Mouse (Mus musculus): ENCODE measurements around the gene Sppl2a. TPM values are rescaled to one million over a fixed set of nuclear protein-coding genes. Genes with fewer than 3 reads are reported as not detected.
"Not testable (repeated sequence)": the region's sequence is repeated elsewhere in the genome, so short reads cannot be mapped to it uniquely, and the experiment has no call there.

The Sppl2a gene
- total RNA-seq, 2 experiments from 2014 or later: 45.9 to 49.0 TPM

DNA sequence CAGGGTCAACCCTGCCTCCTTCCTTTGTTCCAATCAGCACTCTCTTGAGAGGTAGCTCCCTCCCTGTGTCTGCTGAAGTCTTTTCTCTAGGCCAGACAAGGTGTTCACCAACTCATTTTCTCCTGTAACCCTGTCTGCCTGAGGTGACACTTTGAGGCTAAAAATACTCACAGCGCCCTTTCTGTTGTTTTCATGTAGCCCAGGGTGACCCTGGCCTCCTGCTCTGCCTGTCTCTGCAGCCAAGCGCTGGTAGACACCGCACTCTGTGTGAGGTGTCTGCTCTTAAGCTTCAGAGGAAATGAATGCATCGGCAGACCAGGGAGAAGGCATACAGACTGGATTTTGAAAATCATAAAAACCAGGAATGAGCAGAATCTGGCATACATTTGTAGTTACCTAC, 18.9 kb downstream of the Sppl2a start:
- DNase-seq: no peak

DNA sequence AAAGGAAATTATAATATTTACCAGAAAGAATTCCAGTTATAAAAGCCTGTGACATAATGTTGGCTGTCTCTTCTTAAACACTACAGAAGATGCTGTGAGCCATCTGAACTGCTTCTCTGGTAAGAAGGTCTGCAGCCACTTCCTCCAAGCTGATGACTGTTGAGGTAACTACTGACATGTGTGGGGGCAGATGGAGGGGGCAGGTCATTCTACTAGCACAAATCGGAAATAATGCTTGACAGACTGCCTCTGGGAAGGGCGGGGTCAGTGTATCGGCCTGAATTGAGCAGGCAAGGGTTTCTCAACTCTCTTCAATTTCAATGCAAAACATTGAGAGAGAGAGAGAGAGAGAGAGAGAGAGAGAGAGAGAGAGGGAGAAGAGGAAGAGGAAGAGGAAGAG, 28.9 kb downstream of the Sppl2a start:
- DNase-seq: no peak
- intact Hi-C loops (cut with DNase I; ENCODE audit: low total_unique reads): no loop called here

More for the DNA sequence above, 18.9 kb downstream of the Sppl2a start:
- intact Hi-C loops (cut with DNase I; ENCODE audit: low total_unique reads): no loop called here

DNA sequence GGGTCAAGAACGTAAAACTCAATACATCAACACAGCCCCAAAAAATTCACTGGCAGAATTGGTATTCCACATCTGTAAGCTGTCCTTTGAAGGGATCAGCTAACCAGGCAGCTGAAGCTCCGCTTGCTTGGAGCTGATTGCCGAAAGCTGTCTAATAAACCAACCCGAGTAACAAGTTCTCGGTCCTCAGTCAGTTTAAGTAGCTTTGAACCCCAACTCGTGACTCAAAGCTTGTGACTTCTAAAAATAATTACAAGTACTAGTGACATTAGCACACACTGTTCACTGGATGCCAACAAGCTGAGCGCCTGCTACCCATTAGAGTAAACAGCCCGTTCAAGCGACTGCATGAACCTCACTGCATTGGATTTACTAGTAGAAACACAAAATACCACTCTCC, 35.5 kb downstream of the Sppl2a start:
- intact Hi-C loops (cut with DNase I; ENCODE audit: low total_unique reads): no loop called here
- DNase-seq: no peak

DNA sequence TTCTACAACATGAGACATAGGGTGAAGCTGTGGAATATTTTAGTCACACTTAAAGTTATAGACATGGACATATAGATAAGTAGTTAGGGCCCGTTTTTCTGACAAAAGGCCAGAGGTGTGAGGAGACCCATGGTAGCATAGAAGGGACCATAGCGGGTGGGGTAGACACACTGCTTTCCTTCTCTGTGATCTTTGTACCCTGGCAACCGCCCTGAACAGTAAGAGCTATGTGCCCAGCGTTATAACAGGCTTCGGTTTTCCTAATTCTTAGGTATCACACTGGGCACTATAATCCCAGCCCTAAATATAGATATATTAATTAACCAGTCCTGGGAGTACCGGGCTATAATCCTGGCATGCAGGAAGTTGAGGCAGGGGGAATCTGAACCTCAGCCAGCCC, 36.1 kb downstream of the Sppl2a start:
- intact Hi-C loops (cut with DNase I; ENCODE audit: low total_unique reads): no loop called here

DNA sequence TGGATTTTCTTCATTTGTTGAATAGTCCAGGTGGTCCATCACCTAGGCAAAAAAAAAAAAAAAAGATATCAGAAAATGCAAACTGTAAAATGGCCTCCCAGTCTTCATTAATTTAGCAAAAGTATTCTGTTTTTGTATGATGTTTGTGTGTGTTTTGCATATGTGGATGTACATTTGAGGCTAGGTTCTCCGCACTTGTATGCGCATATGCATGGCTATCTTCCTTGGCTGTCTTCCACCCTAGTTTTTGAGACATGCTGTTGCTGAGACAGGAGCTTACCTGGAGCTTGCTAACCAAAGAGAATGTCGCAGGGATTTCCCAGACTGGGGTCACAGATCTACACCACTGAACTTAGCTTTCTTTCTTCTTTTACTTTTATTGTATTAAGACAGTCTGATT, 38.8 kb downstream of the Sppl2a start:
- DNase-seq: no peak

More for the DNA sequence above, 36.1 kb downstream of the Sppl2a start:
- no peak for DNase-seq

DNA sequence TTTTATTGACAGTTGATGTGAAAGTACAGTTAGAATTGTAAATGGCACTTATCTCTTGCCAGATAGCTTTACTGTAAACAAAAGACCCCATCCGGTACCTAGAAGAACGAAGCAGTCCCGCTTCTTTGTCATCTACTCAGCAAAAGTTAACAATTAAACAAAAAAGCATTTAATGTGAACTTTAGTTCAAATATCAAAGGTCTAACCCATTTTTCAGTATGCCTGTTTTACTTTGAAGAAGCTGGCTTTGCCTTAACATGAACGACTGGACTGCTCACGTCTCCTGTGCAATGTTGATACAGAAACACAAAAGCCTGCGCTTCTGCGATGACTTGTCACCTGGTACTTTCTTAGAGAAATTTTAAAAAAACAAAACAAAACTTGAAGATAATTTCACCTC, 40.7 kb downstream of the Sppl2a start:
- no peak for DNase-seq
- intact Hi-C loops (cut with DNase I; ENCODE audit: low total_unique reads): no loop called here

More for the DNA sequence above, 38.8 kb downstream of the Sppl2a start:
- intact Hi-C loops (cut with DNase I; ENCODE audit: low total_unique reads): no loop called here

DNA sequence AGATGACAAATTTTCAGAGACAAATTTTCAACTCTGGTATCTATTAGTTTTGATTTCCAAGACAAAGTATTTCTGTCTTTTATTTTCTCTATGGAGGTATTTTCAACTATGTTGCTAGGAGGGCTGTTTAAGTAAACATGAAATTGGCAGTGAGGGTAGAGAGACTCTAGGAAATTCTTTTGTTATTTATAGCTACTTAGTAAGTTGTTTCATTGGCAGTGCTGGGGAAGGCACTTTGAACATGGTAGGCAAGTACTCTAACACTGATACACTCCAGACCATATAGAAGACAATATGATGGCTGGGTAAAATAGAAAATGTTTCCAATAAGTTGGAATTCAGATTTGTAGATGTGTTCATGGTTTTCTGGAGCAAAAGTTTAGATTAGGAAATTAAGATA, 41.3 kb downstream of the Sppl2a start:
- intact Hi-C loops (cut with DNase I; ENCODE audit: low total_unique reads): no loop called here

DNA sequence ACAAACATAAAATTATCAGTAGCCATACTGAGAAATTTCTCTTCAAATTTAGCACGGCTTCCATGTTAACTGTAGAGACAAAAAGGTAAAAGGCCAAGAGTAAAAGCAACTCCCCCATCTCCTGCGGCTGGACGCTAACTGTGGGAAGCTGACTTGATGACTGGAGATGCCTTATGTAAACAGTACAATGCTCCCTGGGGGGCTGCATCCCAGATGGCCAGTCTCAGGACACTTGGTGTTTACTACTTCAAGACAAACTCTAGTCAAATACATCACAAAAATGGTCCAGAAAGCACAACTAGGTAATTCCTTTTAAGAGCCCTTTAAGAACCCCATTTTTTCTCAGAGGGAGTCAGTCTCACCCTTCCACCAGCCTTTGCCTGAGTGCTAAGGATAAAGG, 45.9 kb downstream of the Sppl2a start:
- no peak for DNase-seq
- intact Hi-C loops (cut with DNase I; ENCODE audit: low total_unique reads): no loop called here

More for the DNA sequence above, 41.3 kb downstream of the Sppl2a start:
- no peak for DNase-seq

DNA sequence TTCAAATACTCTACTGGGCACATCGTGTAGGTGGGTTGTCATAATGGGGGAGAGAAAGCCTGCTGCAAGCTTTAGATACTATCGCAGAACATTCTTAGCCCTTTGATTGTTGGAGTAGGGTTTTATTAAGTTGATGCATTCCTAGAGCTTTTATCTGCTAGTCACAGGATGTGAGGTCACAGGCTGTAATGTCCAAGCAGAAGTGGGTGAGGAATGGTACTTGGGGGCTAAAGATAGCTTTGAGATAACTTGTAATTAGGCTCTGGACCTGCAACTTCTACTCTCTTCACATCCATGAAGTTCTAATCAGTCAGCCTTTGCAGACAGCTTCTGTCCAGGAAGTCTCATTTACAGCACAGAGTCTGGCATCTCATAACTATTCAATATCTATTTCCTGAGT, 47.2 kb downstream of the Sppl2a start:
- intact Hi-C loops (cut with DNase I; ENCODE audit: low total_unique reads): no loop called here

DNA sequence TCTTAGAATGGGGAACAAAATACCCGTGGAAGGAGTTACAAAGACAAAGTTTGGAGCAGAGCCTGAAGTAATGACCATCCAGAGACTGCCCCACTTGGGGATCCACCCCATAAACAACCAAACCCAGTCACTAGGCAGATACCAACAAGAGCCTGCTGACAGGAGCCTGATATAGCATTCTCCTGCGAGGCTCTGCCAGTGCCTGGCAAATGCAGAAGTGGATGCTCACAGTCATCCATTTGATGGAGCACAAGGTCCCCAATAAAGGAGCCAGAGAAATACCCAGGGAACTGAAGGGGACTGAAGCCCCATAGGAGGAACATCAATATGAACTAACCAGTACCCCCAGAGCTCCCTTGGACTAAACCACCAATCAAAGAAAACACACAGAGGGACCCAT, 50.3 kb downstream of the Sppl2a start:
- intact Hi-C loops (cut with DNase I; ENCODE audit: low total_unique reads); DNase-seq: not testable (repeated sequence)

More for the DNA sequence above, 47.2 kb downstream of the Sppl2a start:
- DNase-seq: no peak

DNA sequence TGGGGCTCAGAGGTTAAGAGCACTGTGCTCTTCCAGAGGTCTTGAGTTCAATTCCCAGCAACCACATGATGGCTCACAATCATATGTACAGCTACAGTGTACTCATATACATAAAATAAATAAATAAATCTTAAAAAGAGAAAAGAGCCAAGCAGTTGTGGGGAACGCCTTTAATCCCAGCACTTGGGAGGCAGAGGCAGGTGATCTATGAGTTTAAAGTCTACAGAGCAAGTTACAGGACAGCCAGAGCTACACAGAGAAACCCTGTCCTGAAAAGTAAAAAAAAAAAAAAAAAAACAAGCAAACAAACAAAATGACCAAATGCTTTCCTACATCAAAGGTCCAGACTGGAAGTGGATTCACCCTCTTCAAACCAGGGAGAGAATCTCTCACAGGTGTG, 55.0 kb downstream of the Sppl2a start:
- no peak for DNase-seq
- intact Hi-C loops (cut with DNase I; ENCODE audit: low total_unique reads): no loop called here

DNA sequence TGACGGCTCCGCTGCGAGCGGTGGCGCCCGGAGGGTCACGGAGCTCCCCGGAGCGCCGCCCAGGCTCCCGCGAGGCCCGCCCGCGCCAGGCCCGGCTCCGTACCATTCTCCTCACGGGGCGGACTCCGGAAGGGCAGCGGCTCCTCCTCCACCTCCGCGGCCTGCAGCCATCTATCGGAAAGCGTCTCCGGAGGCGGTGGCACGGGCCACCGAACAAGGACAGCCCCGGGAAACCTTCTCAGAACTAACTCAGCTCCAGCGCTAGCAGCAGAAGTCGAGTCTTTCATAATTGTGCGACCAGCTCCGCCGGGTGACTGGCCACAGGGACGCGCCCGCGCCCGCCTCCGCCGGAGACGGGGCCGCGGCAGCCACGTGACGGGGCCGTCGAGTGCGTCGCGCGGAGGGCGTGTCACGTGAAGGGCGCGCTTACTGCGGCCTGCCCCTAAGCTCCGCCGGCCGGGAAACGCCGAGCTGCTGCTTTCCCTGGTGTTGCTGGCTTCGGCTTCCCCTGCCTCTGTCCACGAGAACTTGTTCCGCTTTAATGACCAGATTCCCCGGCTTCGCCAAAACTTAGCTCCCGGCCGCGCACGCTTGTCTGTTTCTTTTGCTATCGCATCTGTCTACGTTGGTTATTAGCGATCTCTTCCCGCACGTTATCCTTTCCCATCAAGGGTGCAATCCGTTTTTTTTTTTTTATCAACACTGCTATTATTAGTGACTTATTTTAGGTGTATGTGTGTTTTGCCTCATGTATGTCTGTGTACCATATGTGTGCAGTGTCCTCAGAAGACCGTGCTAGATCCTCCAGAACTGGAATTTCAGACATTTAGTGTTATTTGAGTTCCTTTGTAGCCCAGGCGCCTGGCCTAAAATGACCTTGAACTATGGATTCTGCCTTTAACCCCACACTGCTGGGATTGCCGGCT, 56.9 kb downstream of the Sppl2a start, which contains the start of gene Trpm7:
Gene Trpm7, minus strand, starts transcription at position 360 of the 926 bp plus-strand sequence.
- DNase-seq: peak; percentile 94
- intact Hi-C loops (cut with DNase I; ENCODE audit: low total_unique reads): no loop called here

DNA sequence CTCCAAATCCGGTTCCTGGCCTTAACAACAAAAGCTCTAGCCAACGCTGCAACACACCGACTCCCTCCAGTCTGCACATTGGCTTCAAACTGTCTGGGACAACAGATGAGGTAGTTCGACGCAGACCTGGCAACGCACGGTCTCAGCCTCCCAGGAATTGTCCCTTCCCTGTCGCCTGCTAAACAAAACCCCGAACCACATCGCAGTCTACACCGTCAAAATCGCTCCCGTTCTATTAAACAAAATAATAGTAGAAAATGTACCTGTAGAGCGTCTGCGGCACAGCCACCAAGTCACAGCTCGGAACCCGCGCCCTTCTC, 57.6 kb downstream of the Sppl2a start:
- intact Hi-C loops (cut with DNase I; ENCODE audit: low total_unique reads): no loop called here
- peak; percentile 27 for DNase-seq

DNA sequence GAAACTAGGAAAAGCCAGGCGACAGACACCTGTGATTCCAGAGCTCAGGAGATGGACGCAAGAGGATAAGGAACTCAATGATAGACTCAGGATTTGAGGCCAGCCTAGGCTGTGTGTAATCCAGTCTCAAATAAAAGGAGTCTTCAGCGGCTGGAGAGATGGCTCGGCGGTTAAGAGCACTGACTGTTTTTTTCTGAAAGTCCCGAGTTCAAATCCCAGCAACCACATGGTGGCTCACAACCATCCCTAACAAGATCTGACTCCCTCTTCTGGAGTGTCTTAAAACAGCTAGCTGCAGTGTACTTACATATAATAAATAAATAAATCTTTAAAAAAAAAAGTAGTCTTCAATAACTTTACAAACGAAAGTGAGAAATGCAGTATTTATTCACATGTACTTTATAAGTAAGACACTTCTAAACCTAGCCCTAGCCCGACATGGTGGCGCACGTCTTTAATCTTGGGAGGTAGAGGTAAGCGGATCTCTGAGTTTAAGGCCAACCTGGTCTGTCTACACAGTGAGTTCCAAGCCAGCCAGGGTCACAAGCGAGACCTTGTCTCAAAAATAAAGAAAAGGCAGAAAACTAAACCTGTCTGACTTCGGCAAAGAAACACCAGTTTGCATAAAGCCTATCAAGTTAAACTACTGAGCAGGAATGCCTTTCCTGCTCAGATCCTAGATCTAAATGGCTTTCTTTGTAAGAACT, 58.1 kb downstream of the Sppl2a start:
- no peak for DNase-seq
- intact Hi-C loops (cut with DNase I; ENCODE audit: low total_unique reads): no loop called here

DNA sequence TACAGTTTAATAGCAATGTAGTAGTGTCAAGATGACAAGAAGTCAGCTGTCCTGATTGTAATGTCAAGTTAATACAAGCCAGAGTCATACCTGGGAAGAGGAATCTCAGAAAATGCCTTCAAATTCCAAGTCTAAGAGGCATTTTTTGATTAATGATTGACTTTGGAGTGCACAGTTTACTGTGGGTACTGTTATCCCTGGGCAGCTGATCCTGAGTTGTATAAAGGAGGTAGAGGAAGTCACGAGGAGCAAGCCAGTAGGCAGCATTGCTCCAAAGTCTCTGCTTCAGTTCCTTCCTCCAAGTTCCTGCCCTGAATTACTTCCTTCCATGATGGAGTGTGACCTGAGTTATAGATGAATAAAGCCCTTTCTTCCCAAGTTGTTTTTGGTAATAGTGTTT, 66.7 kb downstream of the Sppl2a start:
- intact Hi-C loops (cut with DNase I; ENCODE audit: low total_unique reads): no loop called here
- no peak for DNase-seq

DNA sequence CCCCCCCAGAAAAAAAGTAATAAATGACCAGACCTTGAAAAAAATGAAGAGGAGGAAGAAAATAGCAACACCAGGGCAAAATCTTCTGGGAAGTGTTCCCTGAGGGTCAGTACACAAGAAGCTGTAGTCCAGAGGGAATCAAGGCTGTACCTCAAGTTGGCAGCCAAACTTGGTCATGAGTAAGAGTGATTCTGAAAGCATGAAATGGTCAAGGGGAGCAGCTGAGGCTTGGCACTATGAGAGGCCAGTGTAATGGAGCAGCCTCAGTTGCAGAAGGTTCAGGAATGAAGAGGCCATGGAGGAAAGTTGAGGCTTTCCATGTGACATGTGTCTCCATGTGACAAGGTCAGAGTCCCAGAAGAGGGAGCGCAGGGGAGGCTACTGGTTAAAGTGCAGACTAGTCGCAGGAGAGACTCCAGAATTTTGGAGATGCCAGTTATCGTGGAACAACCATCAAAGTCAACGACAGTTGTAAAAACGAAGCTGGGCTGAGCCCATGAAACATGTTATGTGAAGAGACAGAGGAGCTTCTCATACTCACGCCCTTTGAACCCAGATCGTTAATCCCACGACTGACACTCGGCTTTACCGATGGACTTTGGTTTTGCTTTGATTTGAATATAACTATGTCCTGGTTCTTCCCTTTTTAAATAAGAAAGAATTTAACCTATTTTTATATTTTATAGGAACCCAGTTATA, 67.4 kb downstream of the Sppl2a start:
- intact Hi-C loops (cut with DNase I; ENCODE audit: low total_unique reads): no loop called here
- DNase-seq: no peak

DNA sequence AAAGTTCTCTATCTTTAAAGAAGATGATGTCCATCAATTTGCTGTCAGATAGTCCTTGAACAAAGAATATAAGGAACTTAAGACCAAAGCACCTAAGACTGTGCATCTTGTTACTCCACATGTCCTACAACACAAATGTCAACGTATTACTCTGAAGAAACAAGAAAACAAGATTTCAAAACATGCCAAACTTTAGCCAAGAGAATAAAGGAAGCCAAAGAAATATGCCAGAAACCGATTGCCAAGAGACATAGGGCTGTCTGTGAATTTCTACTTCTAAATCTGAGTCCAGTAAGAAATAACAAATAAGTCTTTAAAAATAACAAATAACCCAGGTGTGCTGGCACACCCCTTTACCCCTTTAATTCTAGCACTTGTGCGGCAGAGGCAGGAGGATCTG, 68.0 kb downstream of the Sppl2a start:
- intact Hi-C loops (cut with DNase I; ENCODE audit: low total_unique reads): no loop called here
- DNase-seq: no peak

DNA sequence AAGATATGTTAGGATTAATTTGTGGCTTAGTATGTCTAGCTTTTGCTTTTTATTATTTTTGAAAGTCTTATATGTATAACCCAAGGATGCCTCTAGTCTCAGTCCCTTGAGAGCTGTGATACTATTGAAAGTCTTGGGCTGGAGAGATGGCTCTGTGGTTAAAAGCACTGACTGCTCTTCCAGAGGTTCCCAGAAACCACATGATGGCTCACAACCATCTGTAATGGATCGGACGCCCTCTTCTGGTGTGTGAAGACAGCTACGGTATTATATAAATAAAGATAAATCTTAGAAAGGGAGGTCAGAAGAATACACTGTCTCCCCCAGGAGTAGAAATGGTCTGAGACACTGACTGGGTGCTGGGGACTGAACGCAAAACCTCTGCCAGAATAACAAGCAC, 88.3 kb downstream of the Sppl2a start:
- no peak for DNase-seq
- intact Hi-C loops (cut with DNase I; ENCODE audit: low total_unique reads): no loop called here
